Mouse (Mus musculus) forebrain, postnatal 0 days (tissue): Measurements from ENCODE around the gene Acin1. TPM values are rescaled to one million over a fixed set of nuclear protein-coding genes. Genes with fewer than 3 reads are reported as not detected.

ENCODE experiments used
- ATAC-seq: fragments of 200-750 bp; cut with Nextera tagmentation; 2 replicates; pipeline ENCODE4 v1.8.0; 2017; ENCODE audit warnings: mild to moderate bottlenecking, moderate library complexity
- DNase-seq: peaks from one replicate; pipeline ENCODE4 v3.0.0-alpha.2; 2015
- H3K27ac ChIP-seq: fragments of 300-500 bp; sonication (generic); 2 replicates; pipeline ENCODE4 v1.5.1; 2014; ENCODE audit warnings: low read depth, mild to moderate bottlenecking, antibody characterized with exemption, low read length, moderate library complexity, mixed read lengths
- H3K27me3 ChIP-seq: fragments of 300-500 bp; sonication (generic); 2 replicates; pipeline ENCODE4 v1.6.1; 2014; ENCODE audit warnings: mild to moderate bottlenecking, low read length, mixed read lengths; ENCODE audit not compliant: insufficient read depth
- H3K36me3 ChIP-seq: fragments of 300-500 bp; sonication (generic); 2 replicates; pipeline ENCODE4 v1.6.1; 2014; ENCODE audit warnings: mild to moderate bottlenecking, moderate library complexity; ENCODE audit not compliant: insufficient read depth
- H3K4me1 ChIP-seq: fragments of 300-500 bp; sonication (generic); 2 replicates; pipeline ENCODE4 v1.6.1; 2014; ENCODE audit warnings: antibody characterized with exemption; ENCODE audit not compliant: insufficient read depth
- H3K4me2 ChIP-seq: fragments of 300-500 bp; sonication (generic); 2 replicates; pipeline ENCODE4 v1.6.1; 2014; ENCODE audit warnings: low read depth, mild to moderate bottlenecking, moderate library complexity
- H3K4me3 ChIP-seq: fragments of 300-500 bp; sonication (generic); 2 replicates; pipeline ENCODE4 v1.5.1; 2014; ENCODE audit warnings: low read depth, low read length, mixed read lengths
- H3K9ac ChIP-seq: fragments of 300-500 bp; sonication (generic); 2 replicates; pipeline ENCODE4 v1.6.1; 2014; ENCODE audit warnings: mild to moderate bottlenecking
- H3K9me3 ChIP-seq: fragments of 300-500 bp; sonication (generic); 2 replicates; pipeline ENCODE4 v1.6.1; 2016; ENCODE audit warnings: low read length
- CTCF ChIP-seq: sonication (generic); IDR thresholded peaks from 2 replicates; pipeline ENCODE4 v1.5.1; 2016; ENCODE audit warnings: antibody characterized with exemption, control low read depth, low read depth
- WGBS: fragments of 180-500 bp; shearing (Covaris S2); extraction: QIAGEN DNeasy Blood & Tissue Kit; methylation state at CpG from one replicate; pipeline ENCODE4 v1.1.7; 2014; 5-methylcytosine and 5-hydroxymethylcytosine counted together
- polyA plus RNA-seq: library from polyadenylated mRNA; unstranded; fragments of >200 nt; fragmentation: Nextera tagmentation; extraction: Ambion mirVana; gene quantifications from 2 replicates; pipeline ENCODE4 v1.2.1, GENCODE M21; 2015
- total RNA-seq: library from RNA; depleted of rRNA; stranded (reverse); fragments of >200 nt; gene quantifications from 2 replicates; pipeline ENCODE4 v1.2.3, GENCODE M21; 2014

Gene Acin1
- total and polyA plus RNA-seq, 2 experiments from 2014 or later = 97.0 to 143 TPM

- Histone ChIP-seq H3K9ac (no peak overlapping the region), H3K4me3 (no peak overlapping the region), H3K27me3 (no peaks in the 10 kb centered on the region), H3K27ac (no peak overlapping the region), H3K9me3 (no peaks in the 10 kb centered on the region), H3K36me3 (peaks cover 27% of the 10 kb centered on the region), H3K4me2 (no peak overlapping the region), H3K4me1 (no peaks in the 10 kb centered on the region)
- 77% methylated on average over 6 of the region's 6 CpGs for WGBS
- no peak for DNase-seq
- no peak for ATAC-seq
- no peak for TF ChIP-seq CTCF
Observed at GRCm38 (mm10) chr14:54724049-54724448, 37.3 kb upstream of the Acin1 start.

DNA sequence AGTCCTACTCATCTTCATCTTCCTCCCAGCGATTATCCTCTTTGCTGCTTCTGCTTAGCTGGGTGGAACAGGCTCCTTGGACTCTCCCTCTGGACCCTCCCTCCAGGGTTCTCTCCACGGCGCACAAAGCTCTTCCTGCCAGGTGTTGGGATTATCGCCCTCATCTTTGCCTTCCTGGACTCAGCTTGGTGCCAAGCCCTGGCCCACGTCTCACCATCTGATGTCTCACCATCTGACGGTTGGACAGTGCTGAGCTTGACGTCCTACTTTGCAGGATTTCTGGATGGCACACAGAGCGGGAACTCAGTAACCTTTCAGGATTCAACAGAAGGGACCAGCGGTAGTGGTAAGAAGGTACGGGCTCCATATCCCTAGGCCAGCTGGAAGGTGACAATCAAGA is 35.0 kb upstream of the Acin1 start:
- Histone ChIP-seq H3K4me1 (no peaks in the 10 kb centered on the region), H3K27me3 (no peaks in the 10 kb centered on the region), H3K4me3 (no peak overlapping the region), H3K4me2 (no peak overlapping the region), H3K9me3 (no peaks in the 10 kb centered on the region), H3K36me3 (peaks cover 26% of the 10 kb centered on the region), H3K9ac (no peak overlapping the region), H3K27ac (no peak overlapping the region)
- no peak for ATAC-seq
- no peak for TF ChIP-seq CTCF
- DNase-seq = no peak
- 76% methylated on average over 10 of the region's 10 CpGs for WGBS

DNA sequence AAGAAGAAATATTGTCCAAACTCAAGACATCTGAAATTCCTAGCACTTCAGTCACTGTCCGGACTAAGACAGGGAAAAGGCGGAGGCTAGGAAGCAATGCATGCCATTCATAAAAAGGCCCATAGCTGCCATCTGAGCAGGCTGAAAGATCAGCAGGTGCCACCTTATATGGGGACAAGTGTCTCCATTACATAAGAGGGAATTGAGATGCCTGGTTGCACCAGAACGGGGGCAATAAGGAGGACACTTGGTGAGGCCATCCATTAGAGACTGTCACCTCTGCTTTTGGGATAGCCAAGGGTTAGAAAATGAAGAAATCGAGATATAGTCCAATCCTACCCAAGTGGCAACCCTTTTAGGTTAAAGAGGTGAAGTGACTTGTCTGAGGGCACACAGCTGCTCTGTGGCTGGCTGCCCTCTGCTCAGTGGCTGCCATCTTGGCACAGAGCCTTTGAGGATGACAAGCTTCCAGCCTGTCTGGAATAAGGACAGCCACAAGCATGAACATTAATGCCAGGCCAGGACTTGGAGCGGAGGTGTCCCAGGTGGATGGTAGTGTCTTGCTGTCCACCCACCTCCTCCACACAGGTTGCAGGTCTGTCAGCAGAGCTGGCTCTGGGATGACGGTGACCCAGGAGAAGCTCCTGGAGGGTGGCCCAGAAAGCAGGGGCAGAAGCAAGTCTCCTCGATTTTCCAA is 34.1 kb upstream of the Acin1 start:
- Histone ChIP-seq H3K36me3 (peaks cover 22% of the 10 kb centered on the region), H3K9me3 (no peaks in the 10 kb centered on the region), H3K4me3 (no peak overlapping the region), H3K9ac (no peak overlapping the region), H3K27me3 (no peaks in the 10 kb centered on the region), H3K4me2 (no peak overlapping the region), H3K27ac (no peak overlapping the region), H3K4me1 (no peaks in the 10 kb centered on the region)
- ATAC-seq (no peak), DNase-seq (no peak)
- TF ChIP-seq CTCF = no peak
- whole genome bisulfite sequencing = 86% methylated on average over 7 of the region's 7 CpGs

DNA sequence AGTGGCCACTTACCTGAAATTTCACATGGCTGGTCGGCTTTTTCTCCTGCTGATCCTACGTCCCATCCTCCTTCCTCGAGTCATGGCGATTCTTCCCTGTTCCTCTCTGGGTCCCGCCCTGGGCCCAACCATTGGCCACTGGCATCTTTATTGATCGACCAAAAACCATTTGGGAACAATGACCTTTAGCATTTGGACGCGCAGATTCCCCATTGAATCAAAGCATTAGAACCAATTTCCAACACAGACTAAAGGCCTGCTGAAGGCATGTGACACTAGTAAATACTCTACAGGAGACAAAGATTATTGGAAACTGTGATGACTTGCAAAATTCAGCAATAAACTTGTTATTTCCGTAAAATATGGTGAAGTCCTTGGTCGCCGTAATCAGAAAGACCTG is 33.3 kb upstream of the Acin1 start:
- Histone ChIP-seq H3K27me3 (no peaks in the 10 kb centered on the region), H3K9me3 (no peaks in the 10 kb centered on the region), H3K4me3 (no peak overlapping the region), H3K4me2 (no peak overlapping the region), H3K4me1 (no peaks in the 10 kb centered on the region), H3K36me3 (peaks cover 17% of the 10 kb centered on the region), H3K9ac (no peak overlapping the region), H3K27ac (no peak overlapping the region)
- TF ChIP-seq CTCF = no peak
- ATAC-seq (no peak), DNase-seq (no peak)
- 95% methylated on average over 11 of the region's 11 CpGs for WGBS

- no peaks in the 10 kb centered on the region for H3K36me3 ChIP-seq
- H3K4me3 ChIP-seq = no peak overlapping the region
- H3K4me1 ChIP-seq = 0 out of 2 replicates have a peak, but pooled peaks cover 2% of the 10 kb centered on the region
- peak overlapping the region; percentile 75; the same call in 1 of the 2 replicates for H3K4me2 ChIP-seq
- 85% methylated on average over 1 of the region's 1 CpGs for WGBS
- 0 out of 2 replicates have a peak overlapping the region, but pooled peaks have one; percentile 40 for H3K27ac ChIP-seq
- H3K9ac ChIP-seq = no peak overlapping the region
- DNase-seq (no peak), ATAC-seq (no peak)
- no peak for TF ChIP-seq CTCF
- no peaks in the 10 kb centered on the region for H3K27me3 ChIP-seq
- H3K9me3 ChIP-seq = no peaks in the 10 kb centered on the region
Observed at GRCm38 (mm10) chr14:54715402-54715801, 28.7 kb upstream of the Acin1 start.

DNA sequence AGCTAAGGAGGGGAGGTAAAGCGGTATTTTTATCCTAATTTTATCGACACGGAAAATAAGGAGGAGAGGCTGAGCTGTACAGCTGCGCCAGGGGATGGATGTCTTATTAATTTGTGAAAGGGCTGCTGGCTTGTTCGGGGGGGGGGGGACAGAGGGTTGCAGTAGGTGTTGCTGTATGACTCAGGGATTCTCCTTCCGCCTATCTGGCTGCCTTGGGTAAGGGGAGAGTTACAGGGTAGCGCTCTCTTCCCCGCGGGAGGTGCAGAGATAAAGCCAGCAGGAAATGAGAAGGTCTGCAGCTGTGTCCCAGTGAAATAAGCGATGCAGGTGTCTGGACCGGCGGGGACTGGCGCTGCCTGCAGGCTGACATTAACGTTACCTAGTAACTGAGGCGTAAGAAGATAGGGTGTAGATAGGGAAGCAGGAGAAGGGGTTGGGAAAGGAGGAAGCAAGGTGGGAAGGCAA is 27.9 kb upstream of the Acin1 start:
- Histone ChIP-seq H3K27ac (peak overlapping the region; percentile 40; the same call in 1 of the 2 replicates), H3K9ac (peak overlapping the region; percentile 53), H3K4me1 (0 out of 2 replicates have a peak, but pooled peaks cover 2% of the 10 kb centered on the region), H3K36me3 (no peaks in the 10 kb centered on the region), H3K9me3 (no peaks in the 10 kb centered on the region), H3K27me3 (no peaks in the 10 kb centered on the region), H3K4me2 (peak overlapping the region; percentile 75), H3K4me3 (peak overlapping the region; percentile 38)
- WGBS = 1% methylated on average over 15 of the region's 15 CpGs
- DNase-seq = peak; percentile 35
- peak; percentile 68 for ATAC-seq
- TF ChIP-seq CTCF = 0 out of 2 replicates have a peak, but pooled peaks have one; percentile 13

DNA sequence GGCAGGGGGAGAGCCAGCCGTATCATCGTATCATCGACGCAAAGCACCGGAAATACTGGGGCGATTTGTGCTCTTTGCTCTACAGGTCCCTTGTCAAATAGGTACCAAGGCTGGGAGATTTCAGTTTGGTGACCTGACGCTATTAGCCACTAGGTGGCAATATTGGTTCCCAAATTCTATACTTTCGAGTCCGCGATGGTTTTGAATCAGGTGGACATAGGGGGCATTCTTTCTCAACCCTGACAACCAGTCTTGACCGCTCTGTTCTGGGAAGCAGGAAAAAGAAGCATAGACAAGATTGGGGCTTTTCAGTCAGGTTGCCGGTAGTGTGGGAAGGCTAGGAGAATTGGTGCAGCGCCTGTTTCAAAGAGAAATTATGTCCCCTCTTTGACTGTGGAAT is 27.4 kb upstream of the Acin1 start:
- Histone ChIP-seq H3K27me3 (no peaks in the 10 kb centered on the region), H3K4me1 (0 out of 2 replicates have a peak, but pooled peaks cover 2% of the 10 kb centered on the region), H3K4me3 (peak overlapping the region; percentile 38), H3K9me3 (no peaks in the 10 kb centered on the region), H3K36me3 (no peaks in the 10 kb centered on the region), H3K4me2 (peak overlapping the region; percentile 75), H3K9ac (peak overlapping the region; percentile 53), H3K27ac (peak overlapping the region; percentile 40; the same call in 1 of the 2 replicates)
- TF ChIP-seq CTCF = peak; percentile 87
- WGBS = under 1% methylated on average over 13 of the region's 13 CpGs
- DNase-seq (peak; percentile 89), ATAC-seq (peak; percentile 70)
